Mouse (Mus musculus): ENCODE data around the gene Zfp628.
A peak's percentile ranks its signal among the peaks of the same experiment; 100 is the strongest.

DNA sequence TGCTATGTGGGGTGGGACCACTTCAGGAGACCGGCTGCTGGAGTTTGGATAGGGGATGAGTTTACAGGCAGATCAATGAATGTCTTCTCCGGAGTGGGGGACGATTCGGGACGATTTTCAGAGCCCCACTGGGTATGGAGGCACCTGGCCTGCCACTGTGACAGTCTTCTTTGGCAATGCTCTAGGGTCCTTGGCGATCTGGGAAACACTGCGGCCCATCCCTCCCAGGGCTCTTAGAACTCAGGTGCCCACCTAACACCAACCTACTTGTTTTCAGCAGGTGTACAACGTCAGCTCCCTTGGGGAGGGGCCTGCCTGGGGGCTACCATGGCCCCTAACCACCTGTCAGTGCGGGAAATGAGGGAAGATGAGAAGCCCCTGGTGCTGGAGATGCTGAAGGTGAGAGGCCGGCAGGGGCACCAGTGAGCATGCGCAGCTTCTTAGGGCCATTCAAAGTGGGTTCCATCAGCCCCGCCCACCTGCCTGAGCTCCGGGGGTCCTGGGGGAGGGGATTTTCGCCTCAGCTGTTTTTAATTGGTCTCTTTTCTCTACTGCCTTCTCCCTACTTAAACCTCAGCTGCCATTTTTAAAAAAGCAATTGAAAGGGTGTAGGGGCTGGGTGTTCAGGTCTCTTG is 8.0 kb downstream of the Zfp628 start:
- no peak for TF ChIP-seq POLR2A (IDR thresholded peaks at IDR 0.05; ENCODE audit: borderline replicate concordance, insufficient read depth, low read length)
- TF ChIP-seq CTCF (IDR thresholded peaks at IDR 0.05; ENCODE audit: borderline replicate concordance, insufficient read depth, low read depth, low read length): peak; percentile 38; the same call in 1 of the 2 replicates

Data from cerebellum, adult 2 months (tissue).